ENCODE assay signal across 15 mouse cellular contexts in the genomic region with DNA sequence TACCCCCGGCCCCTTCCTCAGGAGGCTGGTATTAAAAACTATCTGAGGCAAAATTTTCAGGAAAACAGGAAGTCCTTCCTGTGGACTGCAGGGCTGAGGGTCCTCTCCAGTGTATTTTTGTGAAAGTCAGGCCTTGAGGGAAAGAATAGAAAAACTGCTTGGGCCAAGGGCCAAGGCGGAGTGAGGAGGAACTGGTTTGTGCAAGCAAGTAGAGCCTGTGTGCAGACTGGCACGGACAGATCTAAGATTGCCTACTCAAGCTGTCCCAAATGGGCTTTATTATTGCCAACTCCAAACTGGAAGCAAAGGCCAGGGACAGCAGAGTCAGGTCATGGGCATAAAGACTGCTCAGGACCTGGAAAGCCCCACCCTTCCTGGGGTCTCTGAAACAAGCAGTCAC.
"Had no signal": no experiment of that assay in that cellular context is flagged by ENCODE, and none has a peak within 500 bp of the region (broad histone marks: within the 10 kb centered on the region; RNA-seq: fewer than 3 reads in every experiment).

No protein-coding gene starts in this region.

- H3K27me3 ChIP-seq: kidney, embryonic 15.5 days; limb, embryonic 12.5 days; midbrain, embryonic 15.5 days; neural tube, embryonic 13.5 days had no signal

- H3K4me3 ChIP-seq: kidney, embryonic 15.5 days; limb, embryonic 12.5 days; midbrain, embryonic 10.5 days; midbrain, embryonic 15.5 days; neural tube, embryonic 13.5 days had no signal

- DNase-seq: kidney, adult 2 months; kidney, postnatal 36 days; layer of hippocampus, adult 9-11 months; layer of hippocampus, postnatal 36 days; lung, adult 18-20 months; lung, postnatal 36 days; right cerebral cortex, adult 18-20 months; right cerebral cortex, postnatal 25 days had no signal

- H3K4me1 ChIP-seq: kidney, embryonic 15.5 days; limb, embryonic 12.5 days; midbrain, embryonic 10.5 days; midbrain, embryonic 15.5 days; neural tube, embryonic 13.5 days had no signal

- H3K9me3 ChIP-seq: kidney, embryonic 15.5 days; limb, embryonic 12.5 days; midbrain, embryonic 10.5 days; midbrain, embryonic 15.5 days; neural tube, embryonic 13.5 days had no signal

- H3K27ac ChIP-seq: kidney, embryonic 15.5 days; limb, embryonic 12.5 days; liver, embryonic 14.5 days; midbrain, embryonic 10.5 days; midbrain, embryonic 15.5 days; neural tube, embryonic 13.5 days had no signal

- H3K36me3 ChIP-seq: kidney, embryonic 15.5 days; limb, embryonic 12.5 days; midbrain, embryonic 10.5 days; midbrain, embryonic 15.5 days; neural tube, embryonic 13.5 days had no signal

- ATAC-seq: lung, postnatal 0 days; midbrain, embryonic 15.5 days had no signal

- H3K9ac ChIP-seq: kidney, embryonic 15.5 days; limb, embryonic 12.5 days; liver, embryonic 14.5 days; midbrain, embryonic 15.5 days; neural tube, embryonic 13.5 days had no signal

- H3K4me2 ChIP-seq: kidney, embryonic 15.5 days; limb, embryonic 12.5 days; midbrain, embryonic 15.5 days; neural tube, embryonic 13.5 days had no signal
